Mouse (Mus musculus): ENCODE measurements around the gene Cdkn2b.
A peak's percentile ranks its signal among the peaks of the same experiment; 100 is the strongest.

Gene Cdkn2b

GRCm38 (mm10) chr4:89310491-89311254 lies at the start of gene Cdkn2b:
Gene Cdkn2b, minus strand, starts transcription at chr4:89311039.
- DNase-seq (ENCODE audit: low read depth, low spot score) = peak; percentile 96

- no peak for DNase-seq (ENCODE audit: low read depth, low spot score)
Observed at GRCm38 (mm10) chr4:89360349-89360748, 49.5 kb upstream of the Cdkn2b start.

GRCm38 (mm10) chr4:89359506-89359905 lies 48.7 kb upstream of the Cdkn2b start:
- no peak for DNase-seq (ENCODE audit: low read depth, low spot score)

GRCm38 (mm10) chr4:89353935-89354334 lies 43.1 kb upstream of the Cdkn2b start:
- no peak for DNase-seq (ENCODE audit: low read depth, low spot score)

- no peak for DNase-seq (ENCODE audit: low read depth, low spot score)
Observed at GRCm38 (mm10) chr4:89353071-89353582, 42.3 kb upstream of the Cdkn2b start.

- DNase-seq (ENCODE audit: low read depth, low spot score) = peak; percentile 49
Observed at GRCm38 (mm10) chr4:89351474-89351873, 40.6 kb upstream of the Cdkn2b start.

GRCm38 (mm10) chr4:89350938-89351451 lies 40.2 kb upstream of the Cdkn2b start:
- DNase-seq (ENCODE audit: low read depth, low spot score) = no peak

GRCm38 (mm10) chr4:89350391-89350790 lies 39.6 kb upstream of the Cdkn2b start:
- DNase-seq (ENCODE audit: low read depth, low spot score) = no peak

GRCm38 (mm10) chr4:89348842-89349241 lies 38.0 kb upstream of the Cdkn2b start:
- no peak for DNase-seq (ENCODE audit: low read depth, low spot score)

- DNase-seq (ENCODE audit: low read depth, low spot score) = peak; percentile 55
Observed at GRCm38 (mm10) chr4:89313461-89313860, 2.6 kb upstream of the Cdkn2b start.

- DNase-seq (ENCODE audit: low read depth, low spot score) = no peak
Observed at GRCm38 (mm10) chr4:89309996-89310395, 843 bp downstream of the Cdkn2b start.

GRCm38 (mm10) chr4:89308001-89308400 lies 2.8 kb downstream of the Cdkn2b start:
- no peak for DNase-seq (ENCODE audit: low read depth, low spot score)

GRCm38 (mm10) chr4:89306798-89307365 lies 4.0 kb downstream of the Cdkn2b start:
- peak; percentile 68 for DNase-seq (ENCODE audit: low read depth, low spot score)

- no peak for DNase-seq (ENCODE audit: low read depth, low spot score)
Observed at GRCm38 (mm10) chr4:89305691-89306090, 5.1 kb downstream of the Cdkn2b start.

GRCm38 (mm10) chr4:89303281-89303995 lies 7.4 kb downstream of the Cdkn2b start:
- DNase-seq (ENCODE audit: low read depth, low spot score) = peak; percentile 61

GRCm38 (mm10) chr4:89302129-89302528 lies 8.7 kb downstream of the Cdkn2b start:
- no peak for DNase-seq (ENCODE audit: low read depth, low spot score)

- no peak for DNase-seq (ENCODE audit: low read depth, low spot score)
Observed at GRCm38 (mm10) chr4:89299721-89300120, 11.1 kb downstream of the Cdkn2b start.

GRCm38 (mm10) chr4:89295441-89296220 lies 15.2 kb downstream of the Cdkn2b start:
- DNase-seq (ENCODE audit: low read depth, low spot score) = no peak

GRCm38 (mm10) chr4:89294486-89295440 lies 16.1 kb downstream of the Cdkn2b start, which contains the start of gene Cdkn2a:
Gene Cdkn2a, minus strand, starts transcription at chr4:89294653.
- peak; percentile 97 for DNase-seq (ENCODE audit: low read depth, low spot score)

GRCm38 (mm10) chr4:89294091-89294485 lies 16.8 kb downstream of the Cdkn2b start:
- DNase-seq (ENCODE audit: low read depth, low spot score) = no peak
